Mouse (Mus musculus): Measurements from ENCODE around the gene A1cf.

DNA sequence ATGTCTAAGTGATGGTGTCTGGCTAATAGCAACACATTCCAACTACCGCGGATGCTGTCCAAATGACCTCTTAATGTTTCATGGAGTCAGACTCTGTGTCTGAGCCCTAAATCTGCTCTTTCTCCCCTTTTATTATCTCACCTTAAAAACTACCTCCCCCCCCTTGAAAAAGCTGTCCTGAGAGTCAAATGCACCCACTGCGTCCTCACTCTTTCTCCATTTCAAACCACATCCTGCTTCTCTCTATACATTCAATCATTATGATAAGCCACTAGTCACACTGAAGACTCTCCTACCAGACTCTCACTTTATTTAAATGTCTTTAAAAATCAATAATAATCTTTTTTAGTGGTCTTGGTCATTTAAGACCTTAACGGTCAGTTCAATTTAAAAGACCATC lies 51.8 kb downstream of the A1cf start:
- TF ChIP-seq CTCF (IDR thresholded peaks at IDR 0.05) = no peak
- no peak for TF ChIP-seq EP300 (IDR thresholded peaks at IDR 0.05)

Measured in lung, postnatal 0 days (tissue).